In genomic region chr4:126751556-126752023, GRCm38 (mm10) we compare ENCODE assay signal across 9 mouse cellular contexts. TPM values are rescaled to one million over a fixed set of nuclear protein-coding genes. Genes with fewer than 3 reads are reported as not detected.
DNase-seq lines count a peak whose midpoint lies in the region; ATAC-seq lines count a peak whose summit lies in the region.
"Had no signal": no experiment of that assay in that cellular context is flagged by ENCODE, and none has a peak within 500 bp of the region (broad histone marks: within the 10 kb centered on the region; RNA-seq: fewer than 3 reads in every experiment).

No protein-coding gene starts in this region.

- peaks cover 38% of the 10 kb centered on the region for H3K36me3 ChIP-seq in embryonic facial prominence, embryonic 13.5 days
- peaks cover 38% of the 10 kb centered on the region for H3K36me3 ChIP-seq in hindbrain, embryonic 12.5 days
- H3K36me3 ChIP-seq in midbrain, embryonic 13.5 days = peaks cover 38% of the 10 kb centered on the region

- peak overlapping the region; percentile 100 for H3K4me2 ChIP-seq in embryonic facial prominence, embryonic 13.5 days
- H3K4me2 ChIP-seq in hindbrain, embryonic 12.5 days (replicated peaks) = peak overlapping the region; percentile 91
- peak overlapping the region; percentile 99 for H3K4me2 ChIP-seq in midbrain, embryonic 13.5 days (replicated peaks)

- peak overlapping the region; percentile 85 for H3K9ac ChIP-seq in embryonic facial prominence, embryonic 13.5 days
- peak overlapping the region; percentile 78 for H3K9ac ChIP-seq in hindbrain, embryonic 12.5 days
- H3K9ac ChIP-seq in midbrain, embryonic 13.5 days (replicated peaks) = peak overlapping the region; percentile 92

- ATAC-seq in embryonic facial prominence, embryonic 13.5 days (ENCODE audit: insufficient number of reproducible peaks, insufficient read depth, low FRiP score, low TSS enrichment, low read depth) = no peak
- no peak for ATAC-seq in hindbrain, embryonic 12.5 days (ENCODE audit: low FRiP score)
- ATAC-seq in midbrain, embryonic 13.5 days = no peak

- 0 out of 2 replicates have a peak overlapping the region, but pooled peaks have one; percentile 16 for H3K27ac ChIP-seq in embryonic facial prominence, embryonic 13.5 days
- H3K27ac ChIP-seq in hindbrain, embryonic 12.5 days = no peak overlapping the region
- H3K27ac ChIP-seq in midbrain, embryonic 13.5 days = no peak overlapping the region

- H3K4me3 ChIP-seq in embryonic facial prominence, embryonic 13.5 days = peak overlapping the region; percentile 93
- peak overlapping the region; percentile 66 for H3K4me3 ChIP-seq in hindbrain, embryonic 12.5 days
- H3K4me3 ChIP-seq in midbrain, embryonic 13.5 days (replicated peaks) = peak overlapping the region; percentile 85

- no peaks in the 10 kb centered on the region for H3K9me3 ChIP-seq in embryonic facial prominence, embryonic 13.5 days
- no peaks in the 10 kb centered on the region for H3K9me3 ChIP-seq in hindbrain, embryonic 12.5 days (replicated peaks)
- no peaks in the 10 kb centered on the region for H3K9me3 ChIP-seq in midbrain, embryonic 13.5 days

- DNase-seq in layer of hippocampus, adult 18-20 months (ENCODE audit: low spot score in 2 of 2) = peak; percentile 54 to 83
- no peak for DNase-seq in layer of hippocampus, postnatal 14 days (ENCODE audit: low spot score in 2 of 2)
- DNase-seq in embryo, embryonic 10.5 days (ENCODE audit: low spot score) = no peak
- DNase-seq in embryo, embryonic 9.5 days (ENCODE audit: extremely low spot score) = no peak
- DNase-seq in cerebellum, postnatal 10 days = no peak
- DNase-seq: lung, postnatal 36 days had no signal

- WGBS in embryonic facial prominence, embryonic 13.5 days = 51% methylated on average over 10 of the region's 10 CpGs
- WGBS in hindbrain, embryonic 12.5 days = 54% methylated on average over 10 of the region's 10 CpGs
- WGBS in midbrain, embryonic 13.5 days = 43% methylated on average over 10 of the region's 10 CpGs

- peaks cover 52% of the 10 kb centered on the region for H3K4me1 ChIP-seq in embryonic facial prominence, embryonic 13.5 days
- H3K4me1 ChIP-seq in hindbrain, embryonic 12.5 days = peaks cover 52% of the 10 kb centered on the region
- H3K4me1 ChIP-seq in midbrain, embryonic 13.5 days (replicated peaks) = peaks cover 59% of the 10 kb centered on the region

- no peaks in the 10 kb centered on the region for H3K27me3 ChIP-seq in embryonic facial prominence, embryonic 13.5 days
- H3K27me3 ChIP-seq in hindbrain, embryonic 12.5 days = no peaks in the 10 kb centered on the region
- H3K27me3 ChIP-seq in midbrain, embryonic 13.5 days = no peaks in the 10 kb centered on the region

RNA-seq across cellular contexts. Expression of gene Ncdn, which starts 1.6 kb away (rescaled TPM):
- total RNA-seq in layer of hippocampus, adult 18-20 months (2021) = 1,000 to 10,000 TPM; 2,035 to 2,092 TPM
- total RNA-seq in layer of hippocampus, postnatal 14 days (2021) = 1,000 to 10,000 TPM; 1,231 to 1,244 TPM
- polyA plus RNA-seq in embryonic facial prominence, embryonic 13.5 days (2015; fragmentation: Nextera tagmentation; extraction: Ambion mirVana) = 29.5 and 30.7 TPM in 2 replicates
- 54.3 and 62.6 TPM in 2 replicates for polyA plus RNA-seq in hindbrain, embryonic 12.5 days (2016; fragmentation: Nextera tagmentation; extraction: Ambion mirVana)
- 67.8 and 71.3 TPM in 2 replicates for polyA plus RNA-seq in midbrain, embryonic 13.5 days (2015; fragmentation: Nextera tagmentation; extraction: Ambion mirVana)

RNA-seq across cellular contexts. Expression of gene AU040320, which starts 1.8 kb away (rescaled TPM):
- 10 to 100 TPM; 60.9 to 61.3 TPM for total RNA-seq in layer of hippocampus, adult 18-20 months (2021)
- total RNA-seq in layer of hippocampus, postnatal 14 days (2021) = 10 to 100 TPM; 59.2 to 59.4 TPM
- polyA plus RNA-seq in embryonic facial prominence, embryonic 13.5 days (2015; fragmentation: Nextera tagmentation; extraction: Ambion mirVana) = 15.9 and 17.4 TPM in 2 replicates
- polyA plus RNA-seq in hindbrain, embryonic 12.5 days (2016; fragmentation: Nextera tagmentation; extraction: Ambion mirVana) = 35.3 and 38.6 TPM in 2 replicates
- 37.0 and 38.7 TPM in 2 replicates for polyA plus RNA-seq in midbrain, embryonic 13.5 days (2015; fragmentation: Nextera tagmentation; extraction: Ambion mirVana)

RNA-seq across cellular contexts. Expression of gene Tfap2e, which starts 15.6 kb away (rescaled TPM):
- not detected for total RNA-seq in layer of hippocampus, adult 18-20 months (2021)
- total RNA-seq in layer of hippocampus, postnatal 14 days (2021) = not detected
- polyA plus RNA-seq in embryonic facial prominence, embryonic 13.5 days (2015; fragmentation: Nextera tagmentation; extraction: Ambion mirVana) = 0.17 TPM in 1 of 2 replicates, not detected in the other
- polyA plus RNA-seq in hindbrain, embryonic 12.5 days (2016; fragmentation: Nextera tagmentation; extraction: Ambion mirVana) = 0.77 and 0.93 TPM in 2 replicates
- 0.82 and 1.7 TPM in 2 replicates for polyA plus RNA-seq in midbrain, embryonic 13.5 days (2015; fragmentation: Nextera tagmentation; extraction: Ambion mirVana)

Comparison
In these comparisons a context has a peak if more than half of its experiments do, and no peak if none do; other contexts are left out.
1. DNase-seq: peak in layer of hippocampus, adult 18-20 months (2 of 2); none in layer of hippocampus, postnatal 14 days (0 of 2), embryo, embryonic 10.5 days (single experiment), embryo, embryonic 9.5 days (single experiment) and cerebellum, postnatal 10 days (0 of 2).
2. Peak in every context shown above with its lines, with median percentiles within 50 percentile points of each other: H3K4me2 ChIP-seq, H3K4me3 ChIP-seq and H3K9ac ChIP-seq.